Mouse (Mus musculus): ENCODE data around the gene Thbs2. TPM values are rescaled to one million over a fixed set of nuclear protein-coding genes. Genes with fewer than 3 reads are reported as not detected.

The Thbs2 gene
- polyA plus RNA-seq, 1 experiment from 2014 or later: 49.6 TPM

GRCm38 (mm10) chr17:14682836-14683235, 11.2 kb downstream of the Thbs2 start:
- Histone ChIP-seq H3K4me3 (ENCODE audit: low read length) (no peak overlapping the region), H3K36me3 (ENCODE audit: control insufficient read depth, insufficient read depth, low read length) (no peaks in the 10 kb centered on the region; the same call in 1 of the 2 replicates), H3K27ac (ENCODE audit: low read length) (no peak overlapping the region), H3K4me1 (ENCODE audit: control insufficient read depth, insufficient read depth, low read length) (no peaks in the 10 kb centered on the region), H3K27me3 (replicated peaks; ENCODE audit: control insufficient read depth, insufficient read depth, low read length) (no peaks in the 10 kb centered on the region), H3K4me2 (ENCODE audit: low read depth, low read length) (no peak overlapping the region), H3K9me3 (ENCODE audit: control insufficient read depth, low read length) (no peaks in the 10 kb centered on the region), H3K9ac (ENCODE audit: low read depth, low read length) (no peak overlapping the region)
- no peak for ATAC-seq
- WGBS: 88% methylated on average over 7 of the region's 7 CpGs

GRCm38 (mm10) chr17:14681047-14681446, 13.0 kb downstream of the Thbs2 start:
- Histone ChIP-seq H3K9me3 (ENCODE audit: control insufficient read depth, low read length) (no peaks in the 10 kb centered on the region), H3K4me2 (ENCODE audit: low read depth, low read length) (no peak overlapping the region), H3K9ac (ENCODE audit: low read depth, low read length) (no peak overlapping the region), H3K4me3 (ENCODE audit: low read length) (no peak overlapping the region), H3K4me1 (ENCODE audit: control insufficient read depth, insufficient read depth, low read length) (no peaks in the 10 kb centered on the region; the same call in 1 of the 2 replicates), H3K36me3 (ENCODE audit: control insufficient read depth, insufficient read depth, low read length) (no peaks in the 10 kb centered on the region; the same call in 1 of the 2 replicates), H3K27ac (ENCODE audit: low read length) (no peak overlapping the region), H3K27me3 (replicated peaks; ENCODE audit: control insufficient read depth, insufficient read depth, low read length) (no peaks in the 10 kb centered on the region)
- WGBS: 90% methylated on average over 12 of the region's 12 CpGs
- no peak for ATAC-seq

GRCm38 (mm10) chr17:14677198-14677597, 16.8 kb downstream of the Thbs2 start:
- Histone ChIP-seq H3K4me3 (ENCODE audit: low read length) (no peak overlapping the region), H3K27me3 (replicated peaks; ENCODE audit: control insufficient read depth, insufficient read depth, low read length) (no peaks in the 10 kb centered on the region)

GRCm38 (mm10) chr17:14675517-14675916, 18.5 kb downstream of the Thbs2 start:
- no peaks in the 10 kb centered on the region for H3K36me3 ChIP-seq (ENCODE audit: control insufficient read depth, insufficient read depth, low read length)
- no peak overlapping the region for H3K4me2 ChIP-seq (ENCODE audit: low read depth, low read length)
- no peak overlapping the region for H3K9ac ChIP-seq (ENCODE audit: low read depth, low read length)
- no peaks in the 10 kb centered on the region; the same call in 1 of the 2 replicates for H3K4me1 ChIP-seq (ENCODE audit: control insufficient read depth, insufficient read depth, low read length)
- no peak; the same call in 1 of the 2 replicates for ATAC-seq
- no peak overlapping the region for H3K4me3 ChIP-seq (ENCODE audit: low read length)
- WGBS: 65% methylated on average over 2 of the region's 2 CpGs
- H3K9me3 ChIP-seq (ENCODE audit: control insufficient read depth, low read length): no peaks in the 10 kb centered on the region
- H3K27me3 ChIP-seq (replicated peaks; ENCODE audit: control insufficient read depth, insufficient read depth, low read length): no peaks in the 10 kb centered on the region
- no peak overlapping the region for H3K27ac ChIP-seq (ENCODE audit: low read length)

More at GRCm38 (mm10) chr17:14677198-14677597, 16.8 kb downstream of the Thbs2 start:
- Histone ChIP-seq H3K9ac (ENCODE audit: low read depth, low read length) (no peak overlapping the region), H3K4me1 (ENCODE audit: control insufficient read depth, insufficient read depth, low read length) (no peaks in the 10 kb centered on the region; the same call in 1 of the 2 replicates), H3K4me2 (ENCODE audit: low read depth, low read length) (no peak overlapping the region), H3K27ac (ENCODE audit: low read length) (no peak overlapping the region), H3K36me3 (ENCODE audit: control insufficient read depth, insufficient read depth, low read length) (no peaks in the 10 kb centered on the region), H3K9me3 (ENCODE audit: control insufficient read depth, low read length) (no peaks in the 10 kb centered on the region)
- WGBS: 69% methylated on average over 8 of the region's 8 CpGs
- no peak for ATAC-seq

- H3K4me1 ChIP-seq (ENCODE audit: control insufficient read depth, insufficient read depth, low read length): no peaks in the 10 kb centered on the region; the same call in 1 of the 2 replicates
- no peak overlapping the region for H3K4me2 ChIP-seq (ENCODE audit: low read depth, low read length)
- no peaks in the 10 kb centered on the region for H3K9me3 ChIP-seq (ENCODE audit: control insufficient read depth, low read length)
- H3K27me3 ChIP-seq (replicated peaks; ENCODE audit: control insufficient read depth, insufficient read depth, low read length): no peaks in the 10 kb centered on the region
- peaks cover 4% of the 10 kb centered on the region; the same call in 1 of the 2 replicates for H3K36me3 ChIP-seq (ENCODE audit: control insufficient read depth, insufficient read depth, low read length)
- ATAC-seq: no peak
- H3K9ac ChIP-seq (ENCODE audit: low read depth, low read length): no peak overlapping the region
- 53% methylated on average over 5 of the region's 5 CpGs for WGBS
- H3K27ac ChIP-seq (ENCODE audit: low read length): no peak overlapping the region
- no peak overlapping the region for H3K4me3 ChIP-seq (ENCODE audit: low read length)
These were observed 21.6 kb downstream of the Thbs2 start for GRCm38 (mm10) chr17:14672402-14672801.

- Histone ChIP-seq H3K9me3 (ENCODE audit: control insufficient read depth, low read length) (no peaks in the 10 kb centered on the region), H3K4me2 (ENCODE audit: low read depth, low read length) (no peak overlapping the region), H3K9ac (ENCODE audit: low read depth, low read length) (no peak overlapping the region), H3K4me1 (ENCODE audit: control insufficient read depth, insufficient read depth, low read length) (no peaks in the 10 kb centered on the region), H3K4me3 (ENCODE audit: low read length) (no peak overlapping the region), H3K27ac (ENCODE audit: low read length) (no peak overlapping the region), H3K36me3 (ENCODE audit: control insufficient read depth, insufficient read depth, low read length) (peaks cover 4% of the 10 kb centered on the region; the same call in 1 of the 2 replicates), H3K27me3 (replicated peaks; ENCODE audit: control insufficient read depth, insufficient read depth, low read length) (no peaks in the 10 kb centered on the region)
- WGBS: 50% methylated on average over 4 of the region's 4 CpGs
- ATAC-seq: no peak
These were observed 26.8 kb downstream of the Thbs2 start for GRCm38 (mm10) chr17:14667225-14667624.

- no peak overlapping the region for H3K4me2 ChIP-seq (ENCODE audit: low read depth, low read length)
- H3K4me3 ChIP-seq (ENCODE audit: low read length): no peak overlapping the region
- no peak overlapping the region for H3K9ac ChIP-seq (ENCODE audit: low read depth, low read length)
- peaks cover 4% of the 10 kb centered on the region; the same call in 1 of the 2 replicates for H3K36me3 ChIP-seq (ENCODE audit: control insufficient read depth, insufficient read depth, low read length)
- no peak for ATAC-seq
- no peaks in the 10 kb centered on the region for H3K4me1 ChIP-seq (ENCODE audit: control insufficient read depth, insufficient read depth, low read length)
- whole genome bisulfite sequencing: 74% methylated on average over 2 of the region's 2 CpGs
- no peaks in the 10 kb centered on the region for H3K9me3 ChIP-seq (ENCODE audit: control insufficient read depth, low read length)
- H3K27ac ChIP-seq (ENCODE audit: low read length): no peak overlapping the region
- H3K27me3 ChIP-seq (replicated peaks; ENCODE audit: control insufficient read depth, insufficient read depth, low read length): no peaks in the 10 kb centered on the region
These were observed 27.6 kb downstream of the Thbs2 start for GRCm38 (mm10) chr17:14666451-14666850.

GRCm38 (mm10) chr17:14663366-14663765, 30.7 kb downstream of the Thbs2 start:
- WGBS: 77% methylated on average over 5 of the region's 5 CpGs
- H3K9me3 ChIP-seq (ENCODE audit: control insufficient read depth, low read length): no peaks in the 10 kb centered on the region
- no peaks in the 10 kb centered on the region for H3K36me3 ChIP-seq (ENCODE audit: control insufficient read depth, insufficient read depth, low read length)
- ATAC-seq: no peak
- no peak overlapping the region for H3K4me2 ChIP-seq (ENCODE audit: low read depth, low read length)
- no peaks in the 10 kb centered on the region for H3K4me1 ChIP-seq (ENCODE audit: control insufficient read depth, insufficient read depth, low read length)
- no peak overlapping the region for H3K4me3 ChIP-seq (ENCODE audit: low read length)
- no peak overlapping the region for H3K9ac ChIP-seq (ENCODE audit: low read depth, low read length)
- H3K27ac ChIP-seq (ENCODE audit: low read length): no peak overlapping the region
- no peaks in the 10 kb centered on the region for H3K27me3 ChIP-seq (replicated peaks; ENCODE audit: control insufficient read depth, insufficient read depth, low read length)

- no peaks in the 10 kb centered on the region; the same call in 1 of the 2 replicates for H3K4me1 ChIP-seq (ENCODE audit: control insufficient read depth, insufficient read depth, low read length)
- no peaks in the 10 kb centered on the region for H3K9me3 ChIP-seq (ENCODE audit: control insufficient read depth, low read length)
- WGBS: 64% methylated on average over 6 of the region's 6 CpGs
- no peak overlapping the region for H3K4me2 ChIP-seq (ENCODE audit: low read depth, low read length)
- H3K36me3 ChIP-seq (ENCODE audit: control insufficient read depth, insufficient read depth, low read length): no peaks in the 10 kb centered on the region
- no peak overlapping the region for H3K9ac ChIP-seq (ENCODE audit: low read depth, low read length)
- no peak overlapping the region for H3K27ac ChIP-seq (ENCODE audit: low read length)
- no peak overlapping the region for H3K4me3 ChIP-seq (ENCODE audit: low read length)
- no peak for ATAC-seq
- H3K27me3 ChIP-seq (replicated peaks; ENCODE audit: control insufficient read depth, insufficient read depth, low read length): no peaks in the 10 kb centered on the region
These were observed 31.6 kb downstream of the Thbs2 start for GRCm38 (mm10) chr17:14662409-14662808.

GRCm38 (mm10) chr17:14659746-14660145, 34.3 kb downstream of the Thbs2 start:
- WGBS: 55% methylated on average over 4 of the region's 4 CpGs
- Histone ChIP-seq H3K27ac (ENCODE audit: low read length) (no peak overlapping the region), H3K9me3 (ENCODE audit: control insufficient read depth, low read length) (no peaks in the 10 kb centered on the region), H3K27me3 (replicated peaks; ENCODE audit: control insufficient read depth, insufficient read depth, low read length) (no peaks in the 10 kb centered on the region), H3K4me2 (ENCODE audit: low read depth, low read length) (no peak overlapping the region), H3K9ac (ENCODE audit: low read depth, low read length) (no peak overlapping the region), H3K4me3 (ENCODE audit: low read length) (no peak overlapping the region), H3K36me3 (ENCODE audit: control insufficient read depth, insufficient read depth, low read length) (no peaks in the 10 kb centered on the region), H3K4me1 (ENCODE audit: control insufficient read depth, insufficient read depth, low read length) (peaks cover 4% of the 10 kb centered on the region)
- no peak for ATAC-seq
